Mouse (Mus musculus) erythroblast, embryonic 14.5 days (primary cell): ENCODE results near the gene Trpm4.

Experiments used
- GATA1 ChIP-seq: IDR thresholded peaks from 2 replicates; pipeline ENCODE4 v1.6.1; 2012; ENCODE audit warnings: low read length, inconsistent platforms, mixed read lengths
- TAL1 ChIP-seq: IDR thresholded peaks from 3 replicates; pipeline ENCODE4 v1.6.1; 2012; ENCODE audit warnings: low read length, inconsistent platforms, mixed read lengths

DNA sequence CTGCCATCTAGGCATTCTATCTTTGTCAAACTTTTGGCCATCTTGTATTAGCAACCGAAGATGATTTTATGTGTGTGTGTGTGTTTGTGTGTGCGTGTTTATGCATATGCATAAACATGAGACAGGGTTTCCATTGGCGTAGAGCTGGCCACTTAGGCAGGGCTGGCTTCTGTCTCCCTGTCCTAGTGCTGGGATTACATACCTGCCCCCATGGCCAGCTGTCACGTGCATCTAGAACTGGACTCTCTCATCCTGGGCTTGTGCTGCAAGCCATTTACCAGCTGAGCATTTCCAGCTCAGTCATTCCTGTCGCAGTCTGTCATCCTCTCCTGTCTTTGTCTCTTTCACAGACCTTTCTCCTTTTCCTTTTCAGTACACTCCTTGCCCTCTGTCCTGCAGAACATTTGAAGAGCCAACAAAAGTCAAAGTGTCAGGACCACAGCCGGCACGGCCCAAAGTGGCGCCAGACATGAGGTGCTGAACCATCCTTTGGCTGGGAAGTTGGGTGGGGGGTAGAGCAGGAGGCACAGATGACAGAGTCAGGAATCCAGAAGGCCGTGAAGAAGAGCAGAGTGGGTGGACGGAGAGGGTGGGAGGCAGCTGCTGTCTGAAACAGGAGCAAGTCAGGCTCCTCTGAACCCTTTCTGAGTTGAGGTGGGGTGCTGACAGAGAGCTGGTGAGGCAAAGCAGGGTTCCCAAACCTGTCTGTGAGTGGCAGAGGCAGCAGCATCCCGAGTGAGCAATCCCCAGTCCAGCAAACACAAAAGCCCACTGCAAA, 76.3 kb downstream of the Trpm4 start:
- TF ChIP-seq GATA1 = no peak
- TF ChIP-seq TAL1 = no peak
